In the genomic region with DNA sequence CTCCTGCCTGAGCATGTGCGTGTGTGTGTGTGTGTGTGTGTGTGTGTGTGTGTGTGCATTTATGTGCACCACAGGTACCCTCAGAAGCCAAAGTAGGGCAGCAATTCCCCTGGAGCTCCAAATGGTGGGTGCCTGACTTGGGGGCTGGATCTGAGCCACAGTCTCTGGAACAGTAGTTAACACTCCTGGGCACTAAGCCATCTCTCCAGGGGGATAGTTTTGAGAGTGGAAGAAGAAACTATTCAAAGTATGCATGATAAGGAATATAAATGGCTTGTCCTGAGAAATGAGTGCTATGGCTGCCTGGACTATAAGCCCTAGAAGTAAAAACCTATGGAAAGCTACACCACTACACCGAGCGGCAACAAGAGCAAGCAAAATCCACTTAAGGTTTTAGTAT, we compare ENCODE assay signal across 20 mouse cellular contexts.
A peak's percentile ranks its signal among the peaks of the same experiment; 100 is the strongest.
DNase-seq lines count a peak whose midpoint lies in the region; ATAC-seq and TF ChIP-seq lines count a peak whose summit lies in the region.
"Had no signal": no experiment of that assay in that cellular context is flagged by ENCODE, and none has a peak within 500 bp of the region (broad histone marks: within the 10 kb centered on the region; RNA-seq: fewer than 3 reads in every experiment).

No protein-coding gene starts in this region.

- 72% methylated on average over 3 of the region's 3 CpGs for WGBS in heart, embryonic 11.5 days (ENCODE audit: insufficient replicate concordance)
- 45% methylated on average over 3 of the region's 3 CpGs for WGBS in lung, postnatal 0 days
- WGBS in lung, adult 2 months: 68% methylated on average over 3 of the region's 3 CpGs
- WGBS in heart, embryonic 14.5 days: 39% methylated on average over 3 of the region's 3 CpGs

- H3K27ac ChIP-seq in heart, embryonic 11.5 days (ENCODE audit: low read depth, low read length): peak overlapping the region; percentile 52; the same call in 1 of the 2 replicates
- no peak overlapping the region for H3K27ac ChIP-seq in lung, postnatal 0 days (ENCODE audit: low read length)
- H3K27ac ChIP-seq in heart, embryonic 14.5 days (replicated peaks in 1 of 2; ENCODE audit: control insufficient read depth in 1 of 2, insufficient read depth in 1 of 2, low read depth in 2 of 2, low read length in 2 of 2): peak overlapping the region; percentile 93 to 96
- H3K27ac ChIP-seq: embryonic facial prominence, embryonic 15.5 days; hindbrain, embryonic 13.5 days; intestine, embryonic 15.5 days; liver, embryonic 14.5 days had no signal

- no peak overlapping the region for H3K9ac ChIP-seq in heart, embryonic 11.5 days (ENCODE audit: low read depth, low read length)
- H3K9ac ChIP-seq in lung, postnatal 0 days (replicated peaks; ENCODE audit: low read depth): no peak overlapping the region
- peak overlapping the region; percentile 60; the same call in 1 of the 2 replicates for H3K9ac ChIP-seq in heart, embryonic 14.5 days (ENCODE audit: low read length)
- H3K9ac ChIP-seq: embryonic facial prominence, embryonic 15.5 days; hindbrain, embryonic 13.5 days; intestine, embryonic 15.5 days; liver, embryonic 14.5 days had no signal

- no peak for TF ChIP-seq CTCF in lung, postnatal 0 days (IDR thresholded peaks at IDR 0.05)
- TF ChIP-seq CTCF in lung, adult 2 months (IDR thresholded peaks at IDR 0.05; ENCODE audit: insufficient read depth, low read length): no peak

- H3K9me3 ChIP-seq in heart, embryonic 11.5 days (replicated peaks; ENCODE audit: control insufficient read depth, low read length): no peaks in the 10 kb centered on the region
- H3K9me3 ChIP-seq in lung, postnatal 0 days (ENCODE audit: low read length): no peaks in the 10 kb centered on the region
- H3K9me3 ChIP-seq in heart, embryonic 14.5 days (ENCODE audit: control insufficient read depth, low read length): no peaks in the 10 kb centered on the region
- H3K9me3 ChIP-seq: embryonic facial prominence, embryonic 15.5 days; hindbrain, embryonic 13.5 days; intestine, embryonic 15.5 days had no signal

- no peak for TF ChIP-seq POLR2A in lung, adult 2 months (IDR thresholded peaks at IDR 0.05; ENCODE audit: borderline replicate concordance, extremely low read depth, low read depth, low read length)

- H3K27me3 ChIP-seq in heart, embryonic 11.5 days (ENCODE audit: control insufficient read depth, insufficient read depth, low read length): no peaks in the 10 kb centered on the region
- H3K27me3 ChIP-seq in lung, postnatal 0 days (replicated peaks; ENCODE audit: insufficient read depth, low read length): no peaks in the 10 kb centered on the region
- H3K27me3 ChIP-seq in heart, embryonic 14.5 days (ENCODE audit: control insufficient read depth, insufficient read depth, low read length): no peaks in the 10 kb centered on the region
- H3K27me3 ChIP-seq: embryonic facial prominence, embryonic 15.5 days; hindbrain, embryonic 13.5 days; intestine, embryonic 15.5 days; megakaryocyte, embryonic 14.5 days had no signal

- H3K4me3 ChIP-seq in heart, embryonic 11.5 days (ENCODE audit: low read depth, low read length): no peak overlapping the region
- H3K4me3 ChIP-seq in lung, postnatal 0 days (ENCODE audit: low read depth, low read length): no peak overlapping the region
- H3K4me3 ChIP-seq in lung, adult 2 months (replicated peaks; ENCODE audit: extremely low read depth, low read depth, low read length): no peak overlapping the region
- peak overlapping the region in 1 of 2 experiments; percentile 8; a peak in 2 of 4 replicates for H3K4me3 ChIP-seq in heart, embryonic 14.5 days (ENCODE audit: control insufficient read depth in 1 of 2, insufficient read depth in 1 of 2, low read depth in 1 of 2, low read length in 2 of 2)
- H3K4me3 ChIP-seq: embryonic facial prominence, embryonic 15.5 days; hindbrain, embryonic 13.5 days; intestine, embryonic 15.5 days; megakaryocyte, embryonic 14.5 days had no signal

- no peaks in the 10 kb centered on the region for H3K36me3 ChIP-seq in heart, embryonic 11.5 days (ENCODE audit: control insufficient read depth, insufficient read depth, low read length)
- no peaks in the 10 kb centered on the region for H3K36me3 ChIP-seq in lung, postnatal 0 days (ENCODE audit: insufficient read depth, low read length)
- no peaks in the 10 kb centered on the region for H3K36me3 ChIP-seq in heart, embryonic 14.5 days (ENCODE audit: control insufficient read depth, insufficient read depth, low read length)
- H3K36me3 ChIP-seq: embryonic facial prominence, embryonic 15.5 days; hindbrain, embryonic 13.5 days; intestine, embryonic 15.5 days had no signal

- no peaks in the 10 kb centered on the region; the same call in 1 of the 2 replicates for H3K4me1 ChIP-seq in heart, embryonic 11.5 days (ENCODE audit: control insufficient read depth, insufficient read depth, low read length)
- H3K4me1 ChIP-seq in lung, postnatal 0 days (ENCODE audit: insufficient read depth, low read depth, low read length): no peaks in the 10 kb centered on the region
- H3K4me1 ChIP-seq in lung, adult 2 months (ENCODE audit: control insufficient read depth, insufficient read depth, low read length): no peaks in the 10 kb centered on the region
- H3K4me1 ChIP-seq in heart, embryonic 14.5 days (ENCODE audit: control insufficient read depth in 2 of 2, insufficient read depth in 2 of 2, low read length in 2 of 2): peaks cover 14 to 27% of the 10 kb centered on the region in 2 experiments
- H3K4me1 ChIP-seq: embryonic facial prominence, embryonic 15.5 days; hindbrain, embryonic 13.5 days; intestine, embryonic 15.5 days; megakaryocyte, embryonic 14.5 days had no signal

- DNase-seq in heart, adult 8-10 months (ENCODE audit: low spot score): no peak
- peak; percentile 5 for DNase-seq in lung, postnatal 0 days (ENCODE audit: low spot score)
- DNase-seq in lung, adult 2 months: no peak
- peak; percentile 63 for DNase-seq in kidney, adult 9 months
- DNase-seq in urinary bladder, postnatal 14 days (ENCODE audit: low spot score): no peak
- DNase-seq: adrenal gland, adult 2 months; B cell, adult 2 months; cerebellum, adult 18-20 months; gastrocnemius, postnatal 14 days; left cerebral cortex, postnatal 4 days; thymus, adult 18-20 months had no signal

- TF ChIP-seq EP300 in lung, postnatal 0 days (IDR thresholded peaks at IDR 0.05): no peak

- no peak for ATAC-seq in heart, embryonic 11.5 days (replicated peaks; ENCODE audit: insufficient number of reproducible peaks, low FRiP score, low TSS enrichment)
- peak; percentile 65; the same call in 1 of the 2 replicates for ATAC-seq in lung, postnatal 0 days
- peak; percentile 46; the same call in 1 of the 2 replicates for ATAC-seq in heart, embryonic 14.5 days (ENCODE audit: insufficient number of reproducible peaks, insufficient read depth, low FRiP score, low read depth)
- ATAC-seq in granulocyte monocyte progenitor cell, adult 5-6 weeks (replicated peaks; ENCODE audit: poor library complexity, severe bottlenecking): no peak
- ATAC-seq: intestine, embryonic 15.5 days; midbrain, embryonic 16.5 days had no signal

- no peak overlapping the region; the same call in 1 of the 2 replicates for H3K4me2 ChIP-seq in heart, embryonic 11.5 days
- H3K4me2 ChIP-seq in lung, postnatal 0 days (replicated peaks; ENCODE audit: low read depth, low read length): no peak overlapping the region
- H3K4me2 ChIP-seq in heart, embryonic 14.5 days (ENCODE audit: low read length): peak overlapping the region; percentile 53
- H3K4me2 ChIP-seq: embryonic facial prominence, embryonic 15.5 days; hindbrain, embryonic 13.5 days; intestine, embryonic 15.5 days had no signal

Comparison
In these comparisons a context has a peak if more than half of its experiments do, and no peak if none do; other contexts are left out.
1. ATAC-seq: peak in lung, postnatal 0 days (single experiment) and heart, embryonic 14.5 days (single experiment); none in heart, embryonic 11.5 days (single experiment) and granulocyte monocyte progenitor cell, adult 5-6 weeks (single experiment).
2. DNase-seq: peak in lung, postnatal 0 days (single experiment) and kidney, adult 9 months (single experiment); none in heart, adult 8-10 months (single experiment), lung, adult 2 months (single experiment) and urinary bladder, postnatal 14 days (single experiment).